Mouse (Mus musculus): ENCODE data around the gene Ntng2. TPM values are rescaled to one million over a fixed set of nuclear protein-coding genes. Genes with fewer than 3 reads are reported as not detected.
A peak's percentile ranks its signal among the peaks of the same experiment; 100 is the strongest.

The Ntng2 gene
- total RNA-seq, 2 experiments from 2014 or later: 96.5 to 102 TPM

DNA sequence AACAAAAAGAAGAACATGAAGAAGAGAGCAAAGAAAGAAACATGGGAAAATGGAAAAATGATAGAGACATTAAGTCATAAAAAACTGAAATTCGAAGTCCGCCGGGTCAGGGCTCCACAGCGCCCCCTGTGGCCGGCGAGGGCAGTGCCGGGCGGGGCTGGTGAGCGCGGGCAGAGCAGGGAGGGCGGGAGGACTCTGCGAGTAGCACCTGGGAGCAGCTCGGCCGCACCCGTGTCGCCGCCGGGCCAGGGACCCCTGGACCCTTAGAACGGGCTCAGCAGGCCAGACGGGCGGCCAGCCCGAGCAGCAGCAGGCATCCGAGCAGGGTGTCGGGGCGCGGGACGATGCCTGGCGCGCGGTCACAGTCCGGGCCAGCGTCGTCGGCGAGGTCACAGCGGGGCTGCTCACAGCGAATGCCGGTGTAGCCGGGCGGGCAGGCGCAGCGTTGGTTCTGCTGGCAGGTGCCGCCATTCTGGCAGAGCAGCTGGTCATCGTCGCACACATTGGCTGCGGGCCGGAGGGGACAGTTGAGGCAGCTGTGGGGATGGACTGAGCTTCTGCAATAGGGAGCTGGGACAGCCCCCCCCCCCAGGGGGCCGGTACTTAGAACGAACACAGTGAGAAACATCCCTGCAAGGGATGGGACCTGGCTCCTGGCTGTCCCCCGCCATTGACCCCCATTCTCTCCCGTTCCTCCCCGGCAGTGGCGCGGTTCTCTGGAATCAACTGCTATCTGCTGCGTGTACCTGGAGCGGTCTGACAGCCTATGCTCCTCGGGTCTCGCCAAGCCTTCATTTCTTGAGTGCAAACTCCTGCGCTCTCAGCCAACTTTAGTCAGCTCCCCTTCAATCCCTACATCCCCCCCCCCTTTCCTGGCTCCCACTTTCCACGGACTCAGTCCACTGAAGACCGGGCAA lies 58.0 kb downstream of the Ntng2 start:
- intact Hi-C loops (cut with DNase I): no loop called here
- DNase-seq (ENCODE audit: low spot score in 2 of 2): peak; percentile 64 to 67

DNA sequence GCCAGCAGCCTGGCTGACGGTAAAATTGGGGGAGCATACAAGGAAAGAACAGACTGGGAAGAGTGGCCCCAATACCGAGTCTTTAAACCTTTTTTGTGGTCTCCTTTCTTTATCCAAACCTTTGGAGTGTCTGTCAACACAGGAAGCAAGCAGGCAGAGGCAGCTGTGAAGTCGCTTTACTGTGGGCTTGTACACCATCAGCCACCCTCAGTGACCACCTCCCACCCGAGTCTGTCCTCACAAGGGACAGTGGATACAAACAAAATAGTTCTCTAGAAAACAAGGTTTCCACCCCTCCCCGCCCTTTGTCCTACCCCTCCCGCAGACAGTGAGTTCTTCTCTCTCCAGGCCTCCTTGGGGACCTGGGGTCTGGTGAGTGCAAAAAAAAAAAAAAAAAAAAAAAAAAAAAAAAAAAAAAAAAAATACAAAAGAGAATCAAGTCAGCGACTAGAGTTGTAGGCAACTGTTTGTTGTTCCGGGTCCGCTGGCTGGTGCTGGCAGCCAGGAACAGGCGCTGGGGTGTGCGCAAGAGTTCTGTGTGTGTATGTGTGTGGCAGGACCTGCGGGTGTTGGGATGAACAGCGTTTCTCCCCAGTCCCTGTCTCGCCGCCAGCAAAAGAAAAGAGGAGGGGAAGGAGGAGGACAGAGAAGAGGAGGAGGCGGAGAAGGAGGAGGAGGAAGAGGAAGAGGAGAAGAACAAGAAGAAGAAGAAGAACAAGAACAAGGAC lies 58.8 kb downstream of the Ntng2 start:
- DNase-seq (ENCODE audit: low spot score in 2 of 2): no peak

DNA sequence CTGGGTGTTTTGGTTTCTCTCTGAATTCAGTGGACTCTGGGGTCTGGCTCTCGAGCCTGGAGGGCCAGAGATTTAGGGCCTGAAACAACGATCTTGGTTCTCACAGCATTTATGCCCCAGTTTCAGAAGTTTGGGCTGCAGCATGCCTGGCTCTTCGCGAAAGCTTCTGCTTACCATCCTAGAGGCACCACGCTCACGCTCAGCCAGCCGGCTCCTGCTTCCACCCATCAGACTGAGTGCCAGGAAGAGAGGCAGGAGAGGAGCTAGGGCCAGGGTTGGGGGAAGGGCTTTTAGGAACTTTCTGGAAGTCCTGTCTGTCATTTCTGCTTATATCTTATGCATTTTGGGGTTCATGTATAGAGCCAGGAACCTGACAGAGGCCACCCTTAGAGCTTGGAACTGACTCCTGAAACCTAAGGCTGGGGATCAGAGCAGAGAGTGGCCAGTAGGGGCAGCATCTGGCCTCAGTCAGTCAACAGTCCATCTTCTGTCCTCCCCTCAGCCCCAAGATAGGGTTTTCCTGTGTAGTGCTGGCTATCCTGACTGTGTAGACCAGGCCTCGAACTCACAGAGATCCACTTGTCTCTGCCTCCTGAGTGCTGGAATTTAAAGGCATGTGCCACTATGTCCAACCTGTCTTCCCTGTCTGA lies 60.1 kb downstream of the Ntng2 start:
- no peak for DNase-seq (ENCODE audit: low spot score in 2 of 2)
- intact Hi-C loops (cut with DNase I): no loop called here

More for the DNA sequence above, 58.8 kb downstream of the Ntng2 start:
- intact Hi-C loops (cut with DNase I): no loop called here

DNA sequence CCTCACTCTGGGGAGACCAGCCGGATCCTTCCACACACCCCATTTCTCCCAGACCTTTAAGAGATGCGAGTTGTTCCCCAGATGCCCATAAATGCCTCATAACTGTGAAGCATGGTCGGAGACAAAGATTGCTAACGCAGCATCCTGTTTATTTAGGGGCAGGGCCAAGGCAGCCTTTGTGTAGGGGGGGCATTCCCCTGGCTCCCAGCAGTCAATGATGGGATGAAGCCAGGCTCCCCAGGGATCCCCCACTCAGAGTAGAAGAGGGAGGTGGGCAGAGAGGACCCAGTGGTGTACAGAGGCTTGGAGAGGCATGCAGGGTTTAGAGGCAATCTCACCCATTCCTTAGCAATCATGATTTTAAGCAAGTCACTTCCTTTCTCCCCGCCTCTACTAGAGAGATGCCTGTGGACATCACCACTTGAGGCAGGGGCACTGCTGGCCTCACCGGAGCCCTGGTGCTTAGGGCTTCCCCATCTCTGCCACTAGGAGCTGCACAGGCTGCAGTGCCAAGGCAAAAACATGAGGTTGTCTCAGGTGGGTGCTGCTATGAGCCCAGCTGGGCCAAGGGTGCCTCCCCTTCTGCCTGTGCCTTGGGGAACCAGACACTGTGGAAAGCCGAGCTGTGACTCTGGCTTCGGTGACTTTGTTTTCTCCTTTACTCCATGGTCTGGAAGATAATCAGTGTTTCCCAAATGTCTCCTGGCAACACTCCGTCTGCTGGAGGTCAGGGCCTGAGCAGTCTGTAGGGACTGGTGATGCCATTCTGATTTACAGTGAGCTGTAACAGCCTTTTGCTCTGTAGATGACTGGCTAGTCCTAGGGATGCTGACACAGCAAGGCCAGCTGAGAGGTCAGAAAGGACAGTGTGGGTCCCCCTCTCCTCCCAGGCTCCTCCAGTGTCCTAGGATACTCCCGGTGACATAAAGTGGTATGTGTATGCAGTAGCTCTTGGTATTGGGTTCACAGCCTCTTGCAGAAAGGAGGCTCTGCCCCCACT lies 61.3 kb downstream of the Ntng2 start:
- intact Hi-C loops (cut with DNase I): no loop called here
- no peak for DNase-seq (ENCODE audit: low spot score in 2 of 2)

DNA sequence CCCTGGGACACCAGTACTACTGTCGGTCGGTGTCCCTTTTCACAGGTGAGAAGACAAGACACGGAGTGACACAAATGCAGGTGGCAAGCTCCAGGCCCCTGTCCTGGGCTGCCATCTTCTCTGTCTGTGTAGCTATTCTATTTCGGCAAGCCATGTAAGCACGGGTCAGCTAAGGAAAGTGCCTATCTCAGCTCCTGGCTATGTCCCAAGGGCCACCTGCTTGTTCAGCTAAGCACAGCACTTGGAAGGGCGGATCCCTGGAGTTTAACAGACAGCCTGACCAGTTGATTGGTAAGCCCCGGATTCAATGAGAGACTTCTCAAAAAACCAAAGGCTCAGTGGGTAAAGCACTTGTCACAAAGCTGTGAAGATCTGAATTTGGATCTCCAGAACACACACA lies 62.4 kb downstream of the Ntng2 start:
- DNase-seq (ENCODE audit: low spot score in 2 of 2): no peak
- intact Hi-C loops (cut with DNase I): no loop called here

DNA sequence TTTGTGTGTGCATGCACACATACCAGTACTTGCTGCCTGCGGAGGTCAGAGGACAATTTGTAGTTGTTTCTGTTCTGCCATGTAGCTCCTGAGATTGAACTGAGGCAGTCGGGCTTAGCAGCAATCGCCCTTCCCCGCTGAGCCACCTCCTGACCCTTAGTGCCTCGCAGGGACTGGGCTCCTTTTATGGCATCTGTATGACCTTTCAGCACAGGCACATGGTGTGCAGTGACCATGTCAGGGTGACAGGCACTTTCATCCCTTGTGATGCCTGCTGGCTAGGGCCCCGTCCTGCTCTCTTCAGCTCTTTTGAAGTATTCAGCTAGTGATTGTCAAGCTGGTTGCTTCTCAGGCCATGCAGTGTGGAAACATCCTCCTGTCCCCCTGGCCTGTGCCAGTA lies 66.6 kb downstream of the Ntng2 start:
- DNase-seq (ENCODE audit: low spot score in 2 of 2): no peak
- intact Hi-C loops (cut with DNase I): no loop called here

DNA sequence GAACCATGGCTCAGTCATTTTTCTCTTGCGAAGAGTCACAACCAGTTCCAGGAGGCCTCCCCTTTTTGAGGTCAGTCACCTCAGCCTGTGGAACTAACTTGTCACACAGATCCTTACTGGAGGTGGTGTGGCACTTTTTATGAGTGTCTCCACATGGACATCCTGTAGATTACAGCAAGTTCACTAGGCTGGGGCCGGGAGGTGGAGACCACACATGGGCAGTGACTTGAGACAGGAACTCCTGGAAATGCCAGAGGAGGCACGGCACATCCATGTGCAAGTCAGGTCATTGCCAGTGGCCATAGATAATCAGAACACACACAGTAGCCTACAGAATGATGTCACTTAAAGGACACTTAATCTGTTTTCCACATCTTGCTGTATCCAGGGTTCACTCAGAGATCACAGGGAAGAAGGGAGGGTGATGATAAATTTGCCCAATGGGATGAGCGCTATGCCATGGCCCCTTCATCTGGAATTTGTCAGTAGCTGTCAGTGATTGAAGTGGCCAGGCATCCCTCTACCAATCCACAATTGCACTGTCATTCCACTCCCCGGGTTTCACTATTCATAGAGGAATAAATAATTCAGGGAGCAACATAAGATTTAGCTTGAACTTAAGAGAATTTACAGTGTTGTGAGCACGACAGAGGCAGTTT lies 69.4 kb downstream of the Ntng2 start:
- intact Hi-C loops (cut with DNase I): no loop called here
- DNase-seq (ENCODE audit: low spot score in 2 of 2): no peak

DNA sequence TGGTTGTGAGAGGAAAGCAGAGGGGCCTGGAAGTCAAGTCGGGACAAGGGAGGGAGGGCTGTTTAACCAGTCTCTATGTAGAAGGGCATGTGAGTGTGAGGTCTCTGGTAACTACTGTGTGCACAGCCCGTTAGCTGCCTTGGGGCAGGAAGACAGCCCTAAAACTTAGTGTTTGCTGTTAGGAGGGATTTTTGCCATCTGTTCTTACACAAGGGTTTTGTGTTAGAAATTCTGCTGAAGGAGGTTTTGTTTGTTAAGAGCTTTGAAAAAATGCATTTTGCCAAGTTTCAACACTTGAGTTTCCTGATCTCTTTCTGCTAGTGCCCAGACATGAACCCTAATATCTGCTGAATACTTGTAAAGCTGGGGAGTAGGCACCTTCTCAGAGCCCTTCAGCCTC lies 71.7 kb downstream of the Ntng2 start:
- no peak for DNase-seq (ENCODE audit: low spot score in 2 of 2)
- intact Hi-C loops (cut with DNase I): no loop called here

DNA sequence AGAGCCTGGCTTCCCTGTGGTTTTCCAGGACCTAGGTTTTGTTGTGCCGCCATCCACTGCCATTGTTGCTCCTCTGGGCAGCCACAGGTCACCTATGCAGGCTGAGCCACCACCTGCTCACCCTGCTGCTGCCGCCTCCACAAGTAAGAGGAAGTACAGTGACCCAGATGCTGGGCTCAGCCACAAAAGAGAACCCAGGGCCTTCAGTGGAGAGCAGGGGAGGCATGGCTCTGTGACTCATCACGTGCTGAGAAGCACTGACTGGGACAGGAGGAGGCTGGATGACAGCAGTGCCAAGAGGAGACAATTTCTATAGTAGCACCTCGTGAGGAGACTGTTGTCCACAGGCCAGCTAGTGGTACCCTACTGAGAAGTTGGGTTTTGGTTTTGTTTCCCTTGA lies 73.0 kb downstream of the Ntng2 start:
- no peak for DNase-seq (ENCODE audit: low spot score in 2 of 2)
- intact Hi-C loops (cut with DNase I): no loop called here

DNA sequence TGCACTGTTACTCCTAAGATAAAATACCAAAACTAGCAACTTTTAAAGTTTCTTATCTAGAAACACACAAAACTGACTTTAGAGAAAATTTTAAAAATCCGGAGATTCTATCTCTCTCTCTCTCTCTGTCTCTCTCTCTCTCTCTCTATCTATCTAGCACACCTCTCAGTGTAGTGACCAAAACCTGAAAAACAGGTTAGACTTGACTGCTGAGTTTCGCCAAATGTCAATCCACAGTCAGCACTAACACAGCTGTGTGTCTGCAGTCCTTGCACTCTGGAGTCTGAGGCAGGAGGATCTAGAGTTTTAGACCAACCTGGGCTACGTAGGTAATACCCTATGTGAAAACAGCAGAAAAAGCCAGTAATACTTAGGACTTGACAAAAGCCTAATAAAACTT lies 77.9 kb downstream of the Ntng2 start:
- intact Hi-C loops (cut with DNase I): no loop called here
- no peak for DNase-seq (ENCODE audit: low spot score in 2 of 2)

DNA sequence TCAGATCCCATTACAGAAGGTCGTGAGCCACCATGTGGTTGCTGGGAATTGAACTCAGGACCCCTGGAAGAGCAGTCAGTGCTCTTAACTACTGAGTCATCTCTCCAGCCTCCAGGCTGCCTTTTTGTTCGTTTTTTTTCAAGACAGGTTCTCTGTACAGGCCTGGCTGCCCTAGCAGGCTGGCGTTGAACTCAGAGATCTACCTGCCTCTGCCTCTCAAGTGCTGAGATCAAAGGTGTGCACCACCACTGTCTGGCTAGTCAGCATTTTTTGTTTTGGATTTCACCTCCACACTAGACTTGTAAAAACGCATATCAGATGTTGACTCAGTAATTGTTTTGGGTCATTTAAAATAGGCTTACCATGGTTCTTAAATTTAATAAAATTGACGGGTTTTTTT lies 84.7 kb downstream of the Ntng2 start:
- no peak for DNase-seq (ENCODE audit: low spot score in 2 of 2)
- intact Hi-C loops (cut with DNase I): no loop called here

DNA sequence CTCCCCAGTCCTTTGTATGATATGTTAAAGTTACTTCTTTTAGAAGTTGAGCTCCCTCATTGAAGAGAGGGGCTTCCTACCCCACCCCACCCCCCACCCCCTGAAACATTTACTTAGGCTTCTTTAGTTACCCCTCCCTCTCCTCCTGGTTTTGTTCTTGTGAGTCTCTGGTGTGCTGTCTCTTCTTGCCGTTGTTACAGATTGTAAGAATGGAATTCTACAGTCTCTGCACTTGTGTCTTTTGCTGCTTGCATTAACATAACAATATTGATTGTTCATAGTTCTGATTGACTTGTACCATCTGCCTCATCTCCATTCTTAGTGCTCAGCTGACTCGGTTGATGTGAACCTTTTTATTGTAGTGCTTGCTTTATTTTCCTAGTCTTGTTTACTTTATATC lies 100.9 kb downstream of the Ntng2 start:
- intact Hi-C loops (cut with DNase I): no loop called here
- no peak for DNase-seq (ENCODE audit: low spot score in 2 of 2)

Other genes starting within 250 kb of the Ntng2 start
- gene Cfap77, start 197.9 kb downstream of the Ntng2 start, total RNA-seq (2021): under 1 TPM in 1 of 2 experiments, not detected in 1; 0.35 TPM
- 10 to 100 TPM in 1 of 2 experiments, 1 to 10 TPM in 1; 8.8 to 12.0 TPM for gene Ttf1, start 192.7 kb downstream of the Ntng2 start, total RNA-seq (2021)
- 10 to 100 TPM; 44.1 to 48.9 TPM for gene Setx, start 128.8 kb downstream of the Ntng2 start, total RNA-seq (2021)
- gene Med27, start 93.8 kb upstream of the Ntng2 start, total RNA-seq (2021): 10 to 100 TPM; 36.4 to 40.4 TPM

All from left cerebral cortex, postnatal 36 days (tissue).